Mouse (Mus musculus): ENCODE results near the gene Calb2. TPM values are rescaled to one million over a fixed set of nuclear protein-coding genes. Genes with fewer than 3 reads are reported as not detected.

The Calb2 gene
- polyA plus RNA-seq, 1 experiment from 2014 or later: not detected

GRCm38 (mm10) chr8:110100907-110101306 is 67.1 kb downstream of the Calb2 start, which contains the start of gene Gm21964:
Gene Gm21964 (plus strand): TSS chr8:110101207.
- Histone ChIP-seq H3K36me3 (ENCODE audit: insufficient read depth, low read length) (no peaks in the 10 kb centered on the region), H3K27ac (no peak within 1 kb of the TSS), H3K9ac (ENCODE audit: low read depth, low read length) (no peak within 1 kb of the TSS), H3K4me2 (ENCODE audit: low read length) (no peak within 1 kb of the TSS), H3K4me1 (replicated peaks; ENCODE audit: insufficient read depth, low read length) (no peaks in the 10 kb centered on the region), H3K4me3 (replicated peaks; ENCODE audit: low read depth, low read length) (no peak within 1 kb of the TSS), H3K27me3 (ENCODE audit: insufficient read depth, low read length) (no peaks in the 10 kb centered on the region), H3K9me3 (replicated peaks; ENCODE audit: low read length) (no peaks in the 10 kb centered on the region)
- no peak for DNase-seq (ENCODE audit: low spot score)
- WGBS: 86% methylated on average over 12 of the region's 12 CpGs
- TF ChIP-seq CTCF (IDR thresholded peaks at IDR 0.05; ENCODE audit: low read depth): no peak
- ATAC-seq (replicated peaks; ENCODE audit: low FRiP score, low read depth): no peak

- H3K4me2 ChIP-seq (ENCODE audit: low read length): no peak overlapping the region
- ATAC-seq (replicated peaks; ENCODE audit: low FRiP score, low read depth): no peak
- no peak for DNase-seq (ENCODE audit: low spot score)
- H3K4me3 ChIP-seq (replicated peaks; ENCODE audit: low read depth, low read length): no peak overlapping the region
- H3K27me3 ChIP-seq (ENCODE audit: insufficient read depth, low read length): no peaks in the 10 kb centered on the region
- 52% methylated on average over 1 of the region's 1 CpGs for whole genome bisulfite sequencing
- H3K9ac ChIP-seq (ENCODE audit: low read depth, low read length): no peak overlapping the region
- no peaks in the 10 kb centered on the region for H3K9me3 ChIP-seq (replicated peaks; ENCODE audit: low read length)
- H3K4me1 ChIP-seq (replicated peaks; ENCODE audit: insufficient read depth, low read length): no peaks in the 10 kb centered on the region
- no peak for TF ChIP-seq CTCF (IDR thresholded peaks at IDR 0.05; ENCODE audit: low read depth)
- H3K27ac ChIP-seq: no peak overlapping the region
- peaks cover 10% of the 10 kb centered on the region; the same call in 1 of the 2 replicates for H3K36me3 ChIP-seq (ENCODE audit: insufficient read depth, low read length)
These were observed 76.1 kb downstream of the Calb2 start for GRCm38 (mm10) chr8:110091869-110092268.

Other genes with a start within 250 kb of the Calb2 start
- gene Marveld3, start 206.0 kb downstream of the Calb2 start, polyA plus RNA-seq (2015; fragmentation: Nextera tagmentation; extraction: Ambion mirVana): 8.2 and 8.4 TPM in 2 replicates
- gene Tat, start 177.8 kb downstream of the Calb2 start, polyA plus RNA-seq (2015; fragmentation: Nextera tagmentation; extraction: Ambion mirVana): not detected in 2 replicates
- 0.14 TPM in 1 of 2 replicates, not detected in the other for gene Chst4, start 128.5 kb downstream of the Calb2 start, polyA plus RNA-seq (2015; fragmentation: Nextera tagmentation; extraction: Ambion mirVana)
- gene Zfp612, start 88.5 kb downstream of the Calb2 start, polyA plus RNA-seq (2015; fragmentation: Nextera tagmentation; extraction: Ambion mirVana): 5.1 and 5.6 TPM in 2 replicates
- not detected in 2 replicates for gene Gm21964, start 67.0 kb downstream of the Calb2 start, polyA plus RNA-seq (2015; fragmentation: Nextera tagmentation; extraction: Ambion mirVana)
- not detected in 2 replicates for gene Gm17720, start 65.5 kb downstream of the Calb2 start, polyA plus RNA-seq (2015; fragmentation: Nextera tagmentation; extraction: Ambion mirVana)
- gene Cmtr2, start 47.5 kb upstream of the Calb2 start, polyA plus RNA-seq (2015; fragmentation: Nextera tagmentation; extraction: Ambion mirVana): 8.0 and 9.2 TPM in 2 replicates
- 0.03 TPM in 1 of 2 replicates, not detected in the other for gene Hydin, start 98.8 kb upstream of the Calb2 start, polyA plus RNA-seq (2015; fragmentation: Nextera tagmentation; extraction: Ambion mirVana)